Mouse (Mus musculus) gastrocnemius, postnatal 36 days (tissue): ENCODE measurements at regions not wholly inside any gene's neighbourhood (a gene's known extent, or its start where the extent isn't known, plus 50 kb on each side); places are given as distances from the start of the nearest gene placed in this dataset.

ENCODE experiments used
- DNase-seq, 2 experiments: peaks; one replicate each; pipeline ENCODE4 v3.0.0; 2022
- intact Hi-C: fragments of 180-260 bp; cut with DNase I; formaldehyde crosslinking; loops from one replicate; pipeline ENCODE4 v1.15.1; 2025

DNA sequence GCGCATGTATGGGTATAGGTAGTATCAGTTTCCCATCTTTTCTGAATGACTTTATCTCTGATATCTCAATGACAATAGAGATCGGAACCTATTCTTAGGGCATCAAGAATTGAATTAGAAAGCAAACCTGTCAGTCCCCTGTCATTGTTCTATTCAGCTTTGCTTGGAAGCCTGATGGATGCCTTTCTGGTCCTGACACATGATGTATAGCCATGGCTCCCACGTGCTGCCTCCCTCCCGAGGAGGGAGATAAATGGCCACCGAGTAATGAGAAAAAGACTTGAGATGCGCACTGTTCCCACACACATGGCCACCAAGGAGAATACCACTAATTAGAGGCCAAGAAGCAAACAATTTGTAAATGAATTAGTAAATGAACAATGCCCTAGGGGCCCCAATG is 261.8 kb upstream of the Adgrl2 start:
- intact Hi-C loops = no loop called here
- no peak for DNase-seq

DNA sequence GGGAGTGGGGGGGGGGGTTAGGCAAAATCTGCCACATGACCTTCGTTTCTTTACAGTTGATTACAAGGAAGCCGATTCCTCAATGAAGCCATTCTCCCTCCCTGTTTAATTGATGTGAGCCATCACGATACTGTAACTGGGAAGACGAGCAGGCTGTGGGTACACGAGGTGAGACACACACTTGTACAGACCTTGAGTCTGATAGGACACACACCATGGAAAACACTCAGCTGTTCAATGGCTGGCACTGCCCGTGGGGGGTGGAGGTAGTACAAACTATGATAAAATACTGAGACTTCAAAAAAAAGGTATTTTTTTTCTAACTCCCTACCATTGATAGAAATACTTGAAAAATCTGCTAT is 257.3 kb upstream of the Adgrl2 start:
- DNase-seq = no peak
- intact Hi-C loops = no loop called here

DNA sequence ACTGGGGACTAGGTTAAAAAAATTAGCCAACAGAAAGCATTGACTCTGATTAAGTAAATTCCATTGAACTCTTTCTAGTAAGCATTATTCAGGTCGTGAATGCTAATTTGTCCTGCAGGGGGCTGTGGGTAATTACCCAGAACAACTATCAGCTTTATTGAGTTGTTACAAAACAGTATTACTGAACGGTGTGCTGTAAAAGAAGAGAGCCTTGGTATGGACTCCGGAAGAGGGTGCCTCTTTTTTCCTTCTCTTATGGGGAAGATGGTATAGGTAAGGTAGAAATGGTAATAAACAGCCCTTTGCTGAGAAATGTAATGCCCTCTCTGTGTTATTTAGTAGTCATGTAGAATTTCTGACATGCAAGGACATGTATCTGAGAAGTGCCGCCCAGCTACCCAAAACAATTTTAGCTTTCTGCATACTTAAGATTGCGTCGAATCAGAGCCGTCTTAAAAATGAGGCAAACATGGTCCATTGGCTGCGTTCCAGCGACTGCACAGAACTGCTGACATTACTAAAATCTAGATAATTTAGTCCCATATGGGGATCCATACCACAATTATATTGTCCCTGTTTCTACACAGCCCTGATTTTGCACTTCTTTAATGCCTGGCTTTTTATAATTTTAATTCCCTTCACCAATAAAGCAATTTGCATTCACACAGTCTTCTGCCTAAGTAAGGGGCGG is 256.7 kb upstream of the Adgrl2 start:
- DNase-seq = no peak
- intact Hi-C loops = no loop called here

DNA sequence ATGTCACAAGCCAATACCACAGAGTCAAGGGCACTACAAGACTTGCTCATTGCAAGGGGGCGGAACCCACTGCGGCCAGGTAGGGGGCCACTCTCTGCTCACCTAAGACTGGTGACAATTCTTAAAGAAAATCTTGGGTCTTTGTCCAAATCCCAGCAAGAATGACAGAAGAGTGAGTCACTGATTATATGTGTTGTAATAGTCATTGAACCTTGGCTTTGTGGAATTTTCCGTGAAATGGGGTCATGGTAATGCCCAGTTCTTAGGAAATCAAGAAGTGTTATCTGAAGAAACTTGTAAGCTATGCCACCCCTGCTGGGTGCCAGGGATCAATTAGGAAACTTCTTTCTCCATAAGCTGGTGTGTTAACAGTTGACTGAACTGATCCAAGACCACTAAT is 249.3 kb upstream of the Adgrl2 start:
- no peak for DNase-seq

DNA sequence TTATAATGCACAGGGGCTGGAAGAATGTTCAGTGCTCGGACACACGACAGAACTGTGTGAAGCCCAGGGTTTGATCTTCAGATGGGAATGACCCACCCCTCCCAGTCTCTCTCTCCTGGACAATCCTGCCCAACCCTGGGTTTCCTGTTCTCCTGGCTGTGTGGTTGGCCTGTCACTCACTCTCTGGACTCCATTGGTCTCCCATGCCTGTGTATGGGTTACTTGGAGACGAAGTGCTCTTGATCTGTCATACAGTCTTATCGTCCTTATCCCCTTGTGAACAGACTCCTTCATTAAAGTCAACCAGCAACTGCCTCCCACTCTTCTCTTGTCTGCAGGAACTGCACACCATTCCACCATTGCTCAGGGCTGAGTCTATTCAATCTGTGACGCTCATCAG is 247.7 kb upstream of the Adgrl2 start:
- intact Hi-C loops = no loop called here
- no peak for DNase-seq

More for the DNA sequence above, 249.3 kb upstream of the Adgrl2 start:
- intact Hi-C loops = no loop called here

DNA sequence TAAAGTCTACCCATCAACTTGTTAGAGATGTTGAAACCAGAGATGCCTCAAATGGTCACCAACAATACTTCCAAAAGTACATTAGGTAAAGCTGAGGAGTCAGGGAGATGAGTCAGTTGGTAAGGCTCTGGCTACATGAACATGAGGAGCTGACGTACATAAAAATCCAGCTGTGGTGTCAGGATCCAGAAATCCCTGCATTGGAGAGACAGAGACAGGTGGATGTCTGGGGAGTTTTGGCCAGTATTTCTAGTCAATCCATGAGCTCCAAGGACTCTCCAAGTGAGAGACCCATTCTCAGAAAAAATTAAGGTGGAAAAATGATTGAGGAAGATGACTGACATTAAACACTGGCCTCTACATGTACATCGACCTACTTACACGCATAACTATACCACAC is 244.8 kb upstream of the Adgrl2 start:
- intact Hi-C loops = no loop called here

DNA sequence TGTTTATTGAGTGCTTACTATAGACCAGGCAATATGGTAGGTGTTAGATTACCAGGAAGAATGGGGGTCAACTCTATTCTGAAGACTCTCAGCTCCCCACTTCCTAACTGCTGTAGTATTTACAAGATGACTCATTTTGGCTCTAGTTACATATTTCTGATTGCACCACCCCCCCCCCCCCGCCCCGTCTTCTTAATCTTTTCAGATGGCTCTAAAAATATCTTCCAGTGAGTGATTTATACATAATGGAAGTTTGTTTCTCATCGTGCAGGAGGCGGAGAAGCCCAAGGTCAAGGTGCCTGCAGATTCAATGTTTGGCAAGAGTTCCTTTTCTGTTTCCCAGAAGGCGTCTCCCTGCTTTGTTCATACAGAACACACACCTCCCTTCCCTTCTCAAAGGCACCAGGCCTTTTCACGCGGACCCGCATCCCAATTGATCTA is 243.4 kb upstream of the Adgrl2 start:
- no peak for DNase-seq
- intact Hi-C loops = no loop called here

More for the DNA sequence above, 244.8 kb upstream of the Adgrl2 start:
- no peak for DNase-seq

DNA sequence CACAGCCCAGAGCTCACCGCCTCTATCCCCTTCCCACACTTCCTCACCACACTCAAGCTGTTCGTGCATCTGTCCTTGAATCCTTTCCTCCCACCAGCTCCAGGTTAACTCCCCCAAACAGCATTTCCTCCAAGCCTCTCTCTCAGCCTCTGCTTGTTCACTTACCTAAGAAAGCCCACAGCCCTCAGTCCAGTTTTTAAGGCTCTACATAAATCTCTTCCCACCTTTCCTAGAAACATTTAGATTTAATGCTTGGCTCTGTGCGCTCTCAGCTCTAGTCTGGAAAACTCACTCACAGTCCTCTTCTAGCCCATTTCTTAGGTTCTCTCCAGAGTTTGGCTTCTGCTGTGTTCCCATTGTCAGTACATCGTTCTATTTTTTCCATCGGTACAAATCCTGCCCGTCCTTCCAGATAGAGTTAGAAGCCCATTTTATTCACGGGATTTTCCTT is 242.9 kb upstream of the Adgrl2 start:
- intact Hi-C loops = no loop called here
- no peak for DNase-seq

DNA sequence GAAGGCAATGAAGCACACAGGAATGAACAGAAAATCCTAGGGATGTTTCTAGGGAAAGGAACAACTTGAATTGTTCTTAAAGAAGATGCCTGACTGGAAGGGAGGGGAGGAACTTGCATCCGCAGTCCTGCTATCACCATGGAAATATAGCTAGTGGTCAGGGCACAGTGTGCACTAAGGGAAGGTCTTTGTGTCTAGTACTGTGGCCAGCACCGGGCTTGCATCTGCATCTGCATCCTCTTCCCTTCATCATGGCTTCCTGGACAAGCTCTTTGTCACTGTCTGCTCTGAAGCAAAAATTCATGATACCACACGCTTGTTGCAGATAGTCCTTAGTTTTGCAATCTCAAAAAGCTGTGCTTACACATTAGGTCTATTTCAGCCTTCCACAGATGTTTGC is 241.0 kb upstream of the Adgrl2 start:
- no peak for DNase-seq
- intact Hi-C loops = no loop called here

DNA sequence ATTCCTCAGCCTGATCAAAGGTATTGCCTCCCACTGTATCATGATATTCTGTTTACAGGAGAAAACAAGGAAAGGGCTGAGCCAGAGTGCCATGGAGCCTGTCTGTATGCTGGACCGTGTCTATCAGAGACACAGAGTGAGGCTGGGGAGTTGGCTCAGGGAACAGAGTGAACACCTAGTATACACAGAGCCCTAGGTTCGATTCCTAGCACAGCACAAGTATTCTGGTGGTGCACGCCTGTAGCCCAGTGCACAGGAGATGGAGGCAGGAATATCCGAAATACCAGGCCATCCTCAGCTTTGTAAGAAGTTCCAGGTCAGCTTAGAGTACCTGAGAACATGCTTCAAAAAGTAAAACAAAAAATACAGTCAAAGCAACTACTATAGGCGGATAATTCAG is 237.2 kb upstream of the Adgrl2 start:
- intact Hi-C loops = no loop called here
- DNase-seq = no peak

DNA sequence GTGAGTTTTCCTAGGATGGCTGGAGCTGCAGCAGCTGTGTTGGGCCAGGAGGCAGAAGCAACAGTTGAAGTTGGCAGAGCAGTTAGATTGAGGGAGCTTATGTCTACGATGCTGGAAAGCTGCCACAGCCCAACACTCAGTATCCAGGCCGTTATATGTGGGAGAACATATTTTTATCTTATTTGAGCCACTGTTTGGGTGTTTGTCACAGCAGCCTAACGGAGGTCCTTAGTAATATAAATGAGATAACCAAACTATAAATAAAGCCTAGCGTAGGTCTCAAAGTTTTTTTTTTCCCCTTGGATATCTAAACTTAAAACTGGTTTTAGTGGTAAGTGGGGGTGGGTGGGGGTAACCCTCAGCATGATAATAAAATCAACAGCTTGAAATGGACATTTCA is 236.4 kb upstream of the Adgrl2 start:
- DNase-seq = no peak
- intact Hi-C loops = no loop called here

DNA sequence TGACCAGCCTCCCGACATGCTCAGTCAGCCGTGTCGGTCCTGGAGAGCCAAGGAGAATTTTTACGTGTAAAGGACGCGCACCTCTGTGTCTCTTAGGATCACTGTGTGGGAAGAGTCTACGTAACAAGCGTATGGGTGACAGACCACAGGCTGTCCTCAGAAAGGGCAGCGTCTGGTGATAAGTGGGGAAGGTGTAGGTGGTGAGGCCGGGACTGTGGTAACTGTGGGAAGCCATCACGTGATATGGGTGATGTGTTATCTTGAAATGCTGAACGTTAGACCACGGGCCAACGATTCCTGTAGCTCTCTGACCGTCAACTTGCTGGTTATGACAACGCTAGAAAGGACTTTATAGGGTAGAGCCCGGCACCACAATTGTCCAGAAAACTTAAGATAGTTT is 235.3 kb upstream of the Adgrl2 start:
- intact Hi-C loops = no loop called here
- no peak for DNase-seq

DNA sequence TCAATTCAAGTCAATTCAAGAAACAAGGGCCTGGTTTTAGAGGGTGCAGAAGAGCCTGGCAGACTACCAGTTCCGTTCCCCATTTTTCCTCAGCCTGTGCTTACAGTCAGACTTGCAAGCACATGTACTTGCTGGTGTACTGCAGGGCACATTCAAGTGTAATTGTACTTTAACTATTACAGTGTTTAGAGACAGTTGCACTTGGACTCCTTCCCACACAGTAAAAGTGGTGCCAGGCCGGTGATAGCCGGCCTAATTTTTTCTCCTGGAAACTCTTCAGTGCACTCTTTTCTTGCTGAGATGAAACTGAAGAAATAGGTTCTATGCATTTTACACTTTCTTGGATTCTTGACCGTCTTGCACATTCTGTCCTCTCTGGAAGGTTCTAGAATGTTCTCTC is 233.9 kb upstream of the Adgrl2 start:
- no peak for DNase-seq
- intact Hi-C loops = no loop called here

DNA sequence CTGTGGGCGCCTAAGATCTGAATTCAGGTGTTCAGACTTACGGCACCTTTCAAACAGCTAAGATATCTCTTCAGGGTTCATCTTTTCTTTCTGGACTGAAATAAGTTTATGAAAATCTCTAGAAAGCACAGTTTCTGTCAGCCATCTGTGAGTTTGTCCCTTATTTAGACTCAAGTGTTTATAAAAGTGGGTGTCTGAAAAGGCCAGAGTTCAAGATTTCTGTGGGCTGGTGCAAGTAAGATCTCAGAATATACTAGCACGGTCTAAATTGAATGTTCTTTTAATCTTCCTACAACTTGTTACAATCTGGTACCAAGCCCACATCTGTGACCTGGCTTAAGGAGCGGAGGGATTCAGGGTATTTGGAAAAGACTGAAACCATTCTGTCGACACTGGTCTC is 233.4 kb upstream of the Adgrl2 start:
- DNase-seq = no peak
- intact Hi-C loops = no loop called here

DNA sequence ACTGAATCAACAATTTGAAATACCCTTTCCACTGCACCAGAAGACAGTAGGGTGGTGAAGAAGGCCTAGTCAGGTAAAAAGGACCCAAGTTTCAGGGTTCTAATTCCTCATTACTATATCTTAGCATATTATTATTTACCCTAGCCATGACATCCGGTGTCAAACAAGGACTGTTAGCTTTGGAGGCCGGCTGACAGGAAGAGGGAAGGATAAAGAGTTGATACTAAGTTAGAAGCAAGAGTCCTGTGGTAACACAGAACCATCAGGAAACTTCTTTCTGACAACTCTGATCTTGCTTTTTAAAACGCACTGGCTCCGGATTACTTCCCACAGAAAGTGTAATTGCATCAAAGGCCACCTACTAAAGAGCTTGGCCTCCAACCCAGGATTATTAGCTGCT is 230.6 kb upstream of the Adgrl2 start:
- no peak for DNase-seq
- intact Hi-C loops = no loop called here

DNA sequence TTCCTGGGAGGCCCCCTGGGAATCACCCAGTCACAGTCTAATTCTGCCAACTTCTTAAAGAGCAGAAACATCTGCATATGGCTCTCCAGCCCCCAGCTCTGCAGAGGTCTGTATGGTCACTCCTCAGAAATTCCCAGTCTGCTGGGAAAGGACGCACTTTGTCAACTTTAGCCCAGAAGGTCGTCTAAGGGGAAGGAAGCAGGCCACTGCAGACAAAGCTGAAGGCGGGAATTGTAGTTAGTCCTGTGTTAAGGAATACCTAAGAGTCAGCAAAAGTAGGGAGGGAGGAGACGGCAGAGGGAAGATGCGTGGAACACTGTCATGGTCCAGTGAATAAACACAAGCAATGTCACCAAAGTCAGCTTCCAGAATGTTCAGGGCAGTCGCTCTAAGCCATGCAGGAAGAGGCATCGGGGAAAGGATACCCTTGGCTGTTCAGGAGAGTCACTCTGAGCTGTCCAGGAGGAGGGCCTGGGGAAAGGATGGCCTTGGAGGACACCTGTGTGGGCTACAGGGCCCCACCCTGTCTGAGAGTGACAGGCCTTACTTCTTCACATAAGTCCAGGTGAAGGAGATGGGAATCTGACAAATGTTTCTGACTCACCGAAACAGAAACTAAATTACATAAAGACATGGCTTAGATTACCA is 230.1 kb upstream of the Adgrl2 start:
- no peak for DNase-seq
- intact Hi-C loops = no loop called here

DNA sequence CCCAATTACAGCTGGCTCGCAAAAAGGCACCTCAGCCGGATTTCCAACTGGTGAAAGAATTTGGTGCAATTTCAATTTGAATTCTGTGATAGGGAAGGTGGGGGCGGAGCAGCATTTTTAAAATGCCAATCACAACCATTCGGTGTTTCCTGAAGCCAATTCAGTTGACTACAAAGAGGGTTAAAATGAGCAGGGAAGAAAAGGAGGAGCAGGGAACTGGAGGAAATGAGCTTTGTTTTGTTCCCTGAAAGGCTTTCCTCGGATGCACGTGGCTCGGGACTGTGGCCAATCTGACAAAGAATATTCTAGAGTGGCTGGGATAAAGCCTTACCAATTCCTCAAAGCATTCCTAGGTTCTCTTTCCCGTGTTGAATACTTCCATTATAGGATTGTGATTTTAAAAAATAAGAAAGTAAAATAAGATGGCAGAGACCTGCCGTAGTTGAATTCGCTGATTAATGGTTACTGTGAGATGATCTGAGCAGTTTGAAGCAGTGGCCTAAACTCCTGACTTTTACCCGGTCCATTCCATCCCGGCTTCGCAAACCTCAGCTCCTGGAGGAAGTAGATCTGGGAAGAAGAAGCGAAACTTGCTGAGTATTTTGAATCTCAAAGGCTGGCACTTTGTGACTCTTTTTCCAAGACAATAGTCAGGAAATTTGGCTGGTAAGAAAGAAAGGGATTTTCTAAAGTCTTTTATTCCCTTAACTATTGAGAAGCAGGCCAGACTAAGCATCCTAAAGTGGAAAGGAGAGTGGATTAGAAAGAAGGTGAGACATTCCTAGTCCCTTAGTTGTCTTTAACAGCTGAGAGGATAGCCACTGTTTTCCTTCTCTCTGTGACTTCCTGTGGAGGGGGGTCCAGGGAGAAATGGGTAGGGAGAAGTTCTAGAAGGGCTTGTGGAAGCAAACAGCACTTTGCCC is 229.3 kb upstream of the Adgrl2 start:
- intact Hi-C loops = no loop called here
- no peak for DNase-seq

DNA sequence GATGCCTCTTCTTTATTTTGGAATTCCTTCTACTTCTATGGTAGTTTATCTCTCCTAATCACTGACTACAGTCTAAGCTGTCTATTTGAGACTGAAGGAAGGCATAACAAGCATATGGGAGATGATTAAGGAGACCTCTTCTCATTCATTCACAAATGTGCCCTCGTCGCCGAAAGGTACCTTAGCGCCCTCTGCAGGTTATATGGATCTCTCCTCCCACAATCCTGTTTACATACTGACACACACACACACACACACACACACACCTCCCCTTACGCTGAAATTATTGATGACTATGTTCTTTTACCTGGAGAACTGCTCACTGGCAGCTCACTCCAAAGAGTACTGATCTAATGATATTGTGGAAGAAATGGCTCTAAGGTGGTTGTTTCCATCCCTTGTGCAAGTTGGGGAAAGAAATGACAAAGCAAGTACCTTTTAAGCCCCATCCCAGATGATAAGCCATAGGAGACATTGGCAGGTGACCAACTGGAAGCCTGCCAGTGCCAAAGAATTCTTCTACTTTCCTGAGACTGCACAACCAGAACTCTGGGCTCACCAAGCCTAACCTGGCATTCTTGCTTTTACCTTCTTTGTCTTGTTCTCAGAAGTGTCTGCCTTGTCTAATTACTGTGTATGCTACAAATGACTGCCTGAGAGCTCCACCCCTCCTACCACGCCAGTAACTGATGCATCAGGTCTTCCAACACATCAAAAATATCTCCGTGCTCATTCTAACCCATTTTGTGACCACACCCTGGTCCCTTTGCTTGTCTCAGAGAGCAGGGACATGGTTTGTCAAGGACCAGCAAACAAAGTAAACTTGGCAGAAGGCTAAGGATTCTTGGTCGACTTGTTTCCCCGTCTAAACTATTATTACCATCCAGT is 227.8 kb upstream of the Adgrl2 start:
- intact Hi-C loops = no loop called here
- DNase-seq = no peak

DNA sequence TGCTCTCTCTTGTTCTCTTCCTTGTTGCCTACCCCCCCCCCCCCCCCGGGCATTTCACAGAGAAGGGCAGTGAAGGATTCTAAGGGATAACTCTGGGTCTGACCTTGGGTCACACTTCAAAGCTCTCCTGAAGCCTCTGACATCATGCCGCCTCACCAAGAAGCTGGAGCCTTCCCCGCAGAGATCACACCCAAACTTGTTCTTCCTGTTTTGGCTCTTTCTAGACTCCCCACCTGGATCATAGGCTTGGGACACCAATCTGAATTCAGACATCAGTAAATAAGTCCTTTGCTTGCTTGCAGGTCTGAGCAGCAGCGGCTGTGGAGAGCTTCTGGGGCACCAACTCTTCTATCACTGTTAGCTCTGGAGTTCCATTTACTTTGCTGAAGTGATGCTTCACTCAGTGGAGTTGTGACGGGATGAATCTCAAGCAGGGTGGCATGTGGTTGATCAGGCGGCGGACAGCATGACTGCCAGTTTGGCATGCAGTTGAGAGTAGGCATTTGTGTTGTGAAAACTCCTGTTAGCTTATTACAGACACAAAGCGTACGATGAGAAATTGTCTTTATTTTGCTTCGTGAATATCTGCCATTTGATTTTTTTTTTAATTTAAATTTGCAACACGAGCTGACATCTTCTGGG is 226.5 kb upstream of the Adgrl2 start:
- intact Hi-C loops = no loop called here

DNA sequence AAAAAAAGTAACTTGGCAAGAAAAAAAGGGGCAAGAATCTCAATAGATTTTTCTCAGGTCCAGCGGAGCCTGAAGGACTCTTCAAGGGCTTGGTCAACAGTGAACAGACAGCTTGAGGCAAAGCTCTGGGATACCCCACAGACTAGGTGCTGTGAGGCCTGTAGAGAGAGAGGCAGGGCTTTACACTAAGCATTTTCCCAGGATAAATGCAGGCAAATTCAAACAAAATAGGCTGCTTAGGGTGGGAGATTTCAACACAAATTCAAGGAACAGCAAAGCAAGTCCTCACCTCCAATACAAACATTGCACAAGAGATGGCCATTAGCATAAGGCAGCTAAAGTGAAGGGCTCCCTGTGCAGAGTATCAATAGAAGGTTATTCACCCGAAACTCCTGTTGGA is 225.3 kb upstream of the Adgrl2 start:
- DNase-seq = no peak
- intact Hi-C loops = no loop called here

More for the DNA sequence above, 226.5 kb upstream of the Adgrl2 start:
- DNase-seq = no peak
